Mouse (Mus musculus): ENCODE data around the gene Spaca1. TPM values are rescaled to one million over a fixed set of nuclear protein-coding genes. Genes with fewer than 3 reads are reported as not detected.
"Not testable (repeated sequence)": the region's sequence is repeated elsewhere in the genome, so short reads cannot be mapped to it uniquely, and the experiment has no call there.

The Spaca1 gene
- total RNA-seq (2021) = not detected
- long read RNA-seq, experiment 1 = 0 reads
- long read RNA-seq, experiment 2 = 0 reads

- no peak for DNase-seq
- intact Hi-C loops (cut with DNase I) = no loop called here
Measured at GRCm38 (mm10) chr4:34049571-34050255, at the start of gene Spaca1. TSS of gene Spaca1 (minus strand) at chr4:34050191.

GRCm38 (mm10) chr4:34087286-34087685 is 37.3 kb upstream of the Spaca1 start:
- DNase-seq; intact Hi-C loops (cut with DNase I): not testable (repeated sequence)

- intact Hi-C loops (cut with DNase I) = no loop called here
- no peak for DNase-seq
Measured at GRCm38 (mm10) chr4:34081064-34081463, 31.1 kb upstream of the Spaca1 start.

GRCm38 (mm10) chr4:34069002-34069401 is 19.0 kb upstream of the Spaca1 start:
- no peak for DNase-seq

GRCm38 (mm10) chr4:34058320-34058719 is 8.3 kb upstream of the Spaca1 start:
- intact Hi-C loops (cut with DNase I) = no loop called here
- DNase-seq = no peak

More at GRCm38 (mm10) chr4:34069002-34069401, 19.0 kb upstream of the Spaca1 start:
- intact Hi-C loops (cut with DNase I) = no loop called here

- intact Hi-C loops (cut with DNase I) = no loop called here
- no peak for DNase-seq
Measured at GRCm38 (mm10) chr4:34026771-34027170, 23.2 kb downstream of the Spaca1 start.

- no peak for DNase-seq
- intact Hi-C loops (cut with DNase I) = no loop called here
Measured at GRCm38 (mm10) chr4:34021456-34021855, 28.5 kb downstream of the Spaca1 start.

- intact Hi-C loops (cut with DNase I) = no loop called here
- DNase-seq = no peak
Measured at GRCm38 (mm10) chr4:33996382-33996781, 53.6 kb downstream of the Spaca1 start.

GRCm38 (mm10) chr4:33992687-33993086 is 57.3 kb downstream of the Spaca1 start:
- DNase-seq = no peak
- intact Hi-C loops (cut with DNase I) = no loop called here

- intact Hi-C loops (cut with DNase I) = no loop called here
- no peak for DNase-seq
Measured at GRCm38 (mm10) chr4:33988466-33989089, 61.4 kb downstream of the Spaca1 start.

Other genes starting within 250 kb of the Spaca1 start
- under 1 TPM; 0.51 to 0.67 TPM for gene Cnr1, start 125.6 kb downstream of the Spaca1 start, total RNA-seq (2021)

All from gastrocnemius, postnatal 36 days (tissue).